Mouse (Mus musculus) thymus, adult 2 months (tissue): ENCODE data around the gene Phactr1. TPM values are rescaled to one million over a fixed set of nuclear protein-coding genes. Genes with fewer than 3 reads are reported as not detected.

Source experiments
- DNase-seq: peaks from one replicate; pipeline ENCODE4 v3.0.0; 2021
- H3K27ac ChIP-seq: fragments of 200-500 bp; 2 replicates; pipeline ENCODE4 v1.5.1; 2012; ENCODE audit warnings: low read length, control low read depth; ENCODE audit not compliant: control insufficient read depth, insufficient read depth
- H3K27me3 ChIP-seq: fragments of 200-500 bp; 2 replicates; pipeline ENCODE4 v1.6.1; 2012; ENCODE audit warnings: mild to moderate bottlenecking, low read length, moderate library complexity, mixed read lengths; ENCODE audit not compliant: control insufficient read depth, insufficient read depth
- H3K36me3 ChIP-seq: fragments of 200-500 bp; 2 replicates; pipeline ENCODE4 v1.6.1; 2012; ENCODE audit warnings: mild to moderate bottlenecking, low read length, moderate library complexity; ENCODE audit not compliant: control insufficient read depth, insufficient read depth
- H3K4me1 ChIP-seq: fragments of 200-500 bp; replicated peaks from 2 replicates; pipeline ENCODE4 v1.6.1; 2012; ENCODE audit warnings: low read length; ENCODE audit not compliant: control insufficient read depth, insufficient read depth
- H3K4me3 ChIP-seq: fragments of 200-500 bp; 2 replicates; pipeline ENCODE4 v1.5.1; 2012; ENCODE audit warnings: mild to moderate bottlenecking, low read length, control low read depth, moderate library complexity; ENCODE audit not compliant: control insufficient read depth, insufficient read depth
- CTCF ChIP-seq: fragments of 200-500 bp; IDR thresholded peaks from 2 replicates; pipeline ENCODE4 v1.5.1; 2012; ENCODE audit warnings: mild to moderate bottlenecking, control low read depth, low read length, moderate library complexity, borderline replicate concordance; ENCODE audit not compliant: control insufficient read depth, poor library complexity, insufficient read depth; ENCODE audit errors: extremely low read depth
- POLR2A ChIP-seq: fragments of 200-500 bp; IDR thresholded peaks from 2 replicates; pipeline ENCODE4 v1.6.1; 2012; ENCODE audit warnings: mild to moderate bottlenecking, low read length, control low read depth, moderate library complexity; ENCODE audit not compliant: control insufficient read depth, poor library complexity, insufficient read depth; ENCODE audit errors: extremely low read depth
- WGBS: fragments of 180-500 bp; shearing (Covaris S2); methylation state at CpG from one replicate; pipeline ENCODE4 v1.1.7; 2018; 5-methylcytosine and 5-hydroxymethylcytosine counted together
- polyA plus RNA-seq: library from polyadenylated mRNA; depleted of rRNA; stranded (reverse); fragments of >200 nt; gene quantifications from 2 replicates; pipeline ENCODE4 v1.2.3, GENCODE M21; 2012

Gene Phactr1
- polyA plus RNA-seq, 1 experiment = 0.82 TPM

- WGBS = 97% methylated on average over 3 of the region's 3 CpGs
- H3K27ac ChIP-seq = no peak overlapping the region
- H3K36me3 ChIP-seq = no peaks in the 10 kb centered on the region
Measured at GRCm38 (mm10) chr13:43113141-43113540, 432.7 kb downstream of the Phactr1 start.

GRCm38 (mm10) chr13:43122306-43123070, 442.1 kb downstream of the Phactr1 start:
- Histone ChIP-seq H3K4me1 (no peaks in the 10 kb centered on the region), H3K27ac (no peak overlapping the region), H3K27me3 (no peaks in the 10 kb centered on the region), H3K36me3 (no peaks in the 10 kb centered on the region), H3K4me3 (no peak overlapping the region)
- DNase-seq = no peak
- 67% methylated on average over 16 of the region's 16 CpGs for WGBS
- no peak for TF ChIP-seq CTCF
- no peak for TF ChIP-seq POLR2A

More at GRCm38 (mm10) chr13:43113141-43113540, 432.7 kb downstream of the Phactr1 start:
- no peaks in the 10 kb centered on the region for H3K27me3 ChIP-seq
- no peak overlapping the region for H3K4me3 ChIP-seq
- TF ChIP-seq CTCF (no peak), POLR2A (no peak)
- DNase-seq = no peak
- H3K4me1 ChIP-seq = no peaks in the 10 kb centered on the region

- Histone ChIP-seq H3K27ac (no peak overlapping the region), H3K4me3 (no peak overlapping the region), H3K4me1 (no peaks in the 10 kb centered on the region), H3K36me3 (no peaks in the 10 kb centered on the region), H3K27me3 (no peaks in the 10 kb centered on the region)
- DNase-seq = no peak
- no peak for TF ChIP-seq CTCF
- no peak for TF ChIP-seq POLR2A
- 83% methylated on average over 17 of the region's 17 CpGs for WGBS
Measured at GRCm38 (mm10) chr13:43123895-43124682, 443.7 kb downstream of the Phactr1 start.

- H3K36me3 ChIP-seq = no peaks in the 10 kb centered on the region
- TF ChIP-seq POLR2A (no peak), CTCF (no peak)
- no peaks in the 10 kb centered on the region for H3K4me1 ChIP-seq
- H3K4me3 ChIP-seq = no peak overlapping the region
- no peak for DNase-seq
- no peak overlapping the region for H3K27ac ChIP-seq
- 54% methylated on average over 4 of the region's 4 CpGs for WGBS
- H3K27me3 ChIP-seq = no peaks in the 10 kb centered on the region
Measured at GRCm38 (mm10) chr13:43124683-43125074, 444.3 kb downstream of the Phactr1 start.

GRCm38 (mm10) chr13:43130161-43130560, 449.7 kb downstream of the Phactr1 start:
- DNase-seq = no peak
- TF ChIP-seq POLR2A (no peak), CTCF (no peak)
- no peaks in the 10 kb centered on the region for H3K27me3 ChIP-seq
- no peaks in the 10 kb centered on the region for H3K36me3 ChIP-seq
- H3K4me3 ChIP-seq = no peak overlapping the region
- 94% methylated on average over 6 of the region's 6 CpGs for WGBS
- H3K4me1 ChIP-seq = no peaks in the 10 kb centered on the region
- H3K27ac ChIP-seq = no peak overlapping the region

GRCm38 (mm10) chr13:43131741-43132191, 451.3 kb downstream of the Phactr1 start:
- Histone ChIP-seq H3K4me1 (no peaks in the 10 kb centered on the region), H3K4me3 (no peak overlapping the region), H3K27me3 (no peaks in the 10 kb centered on the region), H3K27ac (no peak overlapping the region), H3K36me3 (no peaks in the 10 kb centered on the region)
- no peak for DNase-seq
- WGBS = 95% methylated on average over 10 of the region's 10 CpGs
- TF ChIP-seq CTCF = no peak
- TF ChIP-seq POLR2A = no peak
